Mouse (Mus musculus): Measurements from ENCODE around the gene Amigo1. TPM values are rescaled to one million over a fixed set of nuclear protein-coding genes. Genes with fewer than 3 reads are reported as not detected.

Amigo1 gene
- 6.2 and 8.3 TPM in 2 replicates for polyA plus RNA-seq (2012; rRNA removed)

DNA sequence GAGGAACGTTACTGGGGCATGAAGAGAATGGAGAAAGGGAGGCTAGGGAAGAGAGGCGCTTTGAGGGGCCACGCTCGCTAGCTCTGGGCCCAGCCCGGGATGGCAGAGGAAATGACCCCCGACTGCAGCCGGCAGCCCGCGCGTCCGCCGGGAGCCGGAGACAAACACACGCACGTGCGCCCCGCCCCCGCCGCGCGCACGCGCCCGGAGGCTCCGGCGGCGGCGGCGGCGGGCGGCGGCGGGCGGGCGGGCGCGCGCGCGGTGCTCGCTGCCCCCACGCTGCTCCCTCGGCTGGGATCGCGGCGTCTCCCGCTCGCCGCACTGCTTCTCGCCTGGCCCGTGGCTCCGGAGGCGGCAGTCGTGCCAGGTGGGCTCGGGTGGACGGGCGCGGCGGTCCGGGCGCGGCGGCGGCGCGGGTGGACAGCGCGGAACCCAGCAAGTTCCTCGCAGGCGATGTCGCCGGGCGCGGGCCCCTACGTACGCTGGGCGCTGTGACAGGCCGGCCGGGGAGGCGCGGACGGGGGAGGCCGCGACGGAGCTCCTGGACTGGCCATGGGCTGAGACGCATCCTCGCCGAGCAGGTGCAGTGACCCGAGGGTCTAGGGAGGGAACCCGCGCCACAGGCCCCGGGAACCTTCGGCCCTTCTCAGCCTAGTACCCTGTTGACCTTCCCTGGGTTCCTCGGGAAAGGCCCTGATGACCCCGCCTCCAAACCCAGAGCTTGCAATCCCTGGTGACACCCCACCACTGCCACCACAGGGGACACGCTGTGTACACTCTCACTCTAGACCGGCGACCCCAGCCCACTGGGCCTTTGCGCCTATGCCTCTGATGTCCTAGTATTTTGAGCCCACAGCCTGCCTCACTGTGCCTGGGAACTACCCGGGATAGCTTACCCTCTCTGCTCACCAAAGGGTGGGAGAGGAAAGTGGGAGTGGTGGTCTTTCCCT lies at the start of gene Amigo1:
Gene Amigo1, plus strand, starts transcription at position 238 of the 950 bp plus-strand sequence.
- peak within 1 kb of the TSS; percentile 78 for H3K4me3 ChIP-seq (ENCODE audit: extremely low read depth, insufficient read depth, insufficient read length)
- H3K4me1 ChIP-seq (ENCODE audit: control insufficient read depth, insufficient read depth, insufficient read length) = peaks cover 7% of the 10 kb centered on the region
- TF ChIP-seq CTCF (IDR thresholded peaks at IDR 0.05; ENCODE audit: extremely low read depth, insufficient read depth, insufficient read length, insufficient replicate concordance) = no peak
- TF ChIP-seq POLR2A (IDR thresholded peaks at IDR 0.05; ENCODE audit: low read depth, low read length) = no peak
- peak in 1 of 2 experiments; percentile 33 for DNase-seq (ENCODE audit: low read depth in 1 of 2, low spot score in 2 of 2)
- WGBS = 3% methylated on average over 73 of the region's 100 CpGs
- peaks cover 5% of the 10 kb centered on the region for H3K27me3 ChIP-seq (ENCODE audit: control insufficient read depth, insufficient read depth, low read length)
- no peak within 1 kb of the TSS for H3K27ac ChIP-seq (ENCODE audit: insufficient read depth, low read length)
- no peaks in the 10 kb centered on the region for H3K36me3 ChIP-seq (ENCODE audit: control insufficient read depth, insufficient read depth, low read length)

DNA sequence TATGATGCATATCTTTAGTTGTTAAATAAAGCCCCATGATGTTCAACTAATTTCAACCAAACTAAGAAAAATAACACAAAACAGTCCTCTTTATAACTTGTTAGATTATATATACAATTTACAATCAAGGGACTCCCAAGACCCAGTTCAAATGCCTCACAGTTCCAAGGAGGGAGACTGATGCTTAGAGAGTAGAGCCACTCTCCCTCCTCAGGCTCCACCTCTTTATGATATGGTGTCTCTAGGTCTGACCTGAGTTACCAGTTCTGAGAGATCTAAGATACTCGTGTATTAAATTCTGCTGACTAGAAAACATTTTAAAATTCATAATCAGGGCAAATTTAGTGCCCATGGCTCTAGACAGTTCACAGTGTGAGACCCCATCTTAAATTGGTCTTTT lies 47.0 kb upstream of the Amigo1 start:
- WGBS = 73% methylated on average over 1 of the region's 1 CpGs
- Histone ChIP-seq H3K4me1 (ENCODE audit: control insufficient read depth, insufficient read depth, insufficient read length) (peaks cover 4% of the 10 kb centered on the region; the same call in 1 of the 2 replicates), H3K27ac (ENCODE audit: insufficient read depth, low read length) (no peak overlapping the region), H3K36me3 (ENCODE audit: control insufficient read depth, insufficient read depth, low read length) (peaks cover 2% of the 10 kb centered on the region; the same call in 1 of the 2 replicates), H3K4me3 (ENCODE audit: extremely low read depth, insufficient read depth, insufficient read length) (no peak overlapping the region), H3K27me3 (ENCODE audit: control insufficient read depth, insufficient read depth, low read length) (no peaks in the 10 kb centered on the region)
- TF ChIP-seq CTCF (IDR thresholded peaks at IDR 0.05; ENCODE audit: extremely low read depth, insufficient read depth, insufficient read length, insufficient replicate concordance) (no peak), POLR2A (IDR thresholded peaks at IDR 0.05; ENCODE audit: low read depth, low read length) (no peak)
- DNase-seq (ENCODE audit: low read depth in 1 of 2, low spot score in 2 of 2) = no peak

DNA sequence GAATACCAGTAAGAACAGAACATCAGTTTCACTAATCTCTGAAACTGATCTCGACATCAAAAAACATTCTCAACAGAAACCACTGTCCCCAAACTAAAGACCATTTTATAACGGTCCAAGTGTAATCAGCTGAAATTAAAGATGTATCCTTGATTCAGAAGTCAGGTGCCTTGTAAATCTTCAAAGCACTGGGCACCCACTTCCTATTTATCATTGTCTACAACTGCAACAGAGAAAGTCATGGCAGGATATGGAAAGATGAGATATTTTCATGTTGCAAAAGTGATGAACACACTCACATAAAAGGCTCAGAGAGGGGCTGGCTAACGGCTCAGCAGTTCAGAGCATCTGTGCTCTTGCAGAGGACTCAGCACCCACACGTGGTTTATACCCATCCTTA lies 45.3 kb upstream of the Amigo1 start:
- Histone ChIP-seq H3K36me3 (ENCODE audit: control insufficient read depth, insufficient read depth, low read length) (peaks cover 2% of the 10 kb centered on the region; the same call in 1 of the 2 replicates), H3K4me3 (ENCODE audit: extremely low read depth, insufficient read depth, insufficient read length) (no peak overlapping the region), H3K27ac (ENCODE audit: insufficient read depth, low read length) (no peak overlapping the region), H3K4me1 (ENCODE audit: control insufficient read depth, insufficient read depth, insufficient read length) (peaks cover 2% of the 10 kb centered on the region), H3K27me3 (ENCODE audit: control insufficient read depth, insufficient read depth, low read length) (no peaks in the 10 kb centered on the region)
- 61% methylated on average over 4 of the region's 4 CpGs for WGBS
- no peak for TF ChIP-seq CTCF (IDR thresholded peaks at IDR 0.05; ENCODE audit: extremely low read depth, insufficient read depth, insufficient read length, insufficient replicate concordance)
- no peak for TF ChIP-seq POLR2A (IDR thresholded peaks at IDR 0.05; ENCODE audit: low read depth, low read length)
- no peak for DNase-seq (ENCODE audit: low read depth in 1 of 2, low spot score in 2 of 2)

DNA sequence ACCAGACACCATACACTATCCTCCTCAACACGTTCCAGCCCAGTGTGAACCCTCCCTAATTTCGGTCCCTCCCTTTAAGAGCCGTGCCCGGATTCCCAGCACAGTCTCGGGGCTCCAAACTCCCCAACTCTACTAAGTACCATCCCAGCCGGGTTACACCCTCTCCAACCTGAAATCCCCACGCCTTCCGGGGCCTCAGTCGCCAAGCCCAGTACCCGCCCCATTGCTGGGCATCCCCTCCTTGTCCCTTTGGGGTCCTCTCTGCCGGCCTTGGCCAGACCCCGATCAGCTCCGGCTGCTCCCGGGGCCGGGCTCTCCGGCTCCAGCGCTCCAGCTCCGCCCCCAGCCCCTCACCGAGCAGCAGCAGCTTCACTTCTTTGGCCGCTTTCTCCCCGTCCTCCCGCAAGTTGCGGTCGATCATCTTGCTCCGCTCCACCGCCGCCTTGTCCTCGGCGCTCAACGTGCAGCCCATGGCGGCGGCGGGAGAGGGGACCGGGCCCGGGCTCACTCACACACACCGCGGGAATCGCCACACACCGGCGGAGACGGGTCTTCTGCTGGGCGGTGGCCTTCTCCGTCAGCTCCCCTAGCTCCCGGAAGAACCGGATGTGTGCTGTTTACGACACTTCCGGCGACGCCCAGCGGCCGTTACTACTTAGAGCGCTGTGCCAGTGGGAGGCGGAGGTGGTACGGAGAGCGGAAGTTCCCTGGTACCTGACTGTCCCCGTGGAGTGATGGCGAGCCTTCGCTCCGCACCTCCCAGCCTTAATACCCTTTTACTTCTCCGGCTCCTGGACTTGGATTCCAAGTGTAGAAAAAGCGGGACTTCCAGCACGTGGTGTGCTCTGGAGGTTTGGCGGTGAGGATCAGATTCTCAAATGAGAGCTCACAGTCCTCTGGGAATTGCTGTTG lies 40.3 kb upstream of the Amigo1 start, which contains the start of gene Gnai3:
Gene Gnai3, minus strand, starts transcription at position 613 of the 912 bp plus-strand sequence.
- H3K36me3 ChIP-seq (ENCODE audit: control insufficient read depth, insufficient read depth, low read length) = no peaks in the 10 kb centered on the region
- under 1% methylated on average over 63 of the region's 63 CpGs for WGBS
- peak within 1 kb of the TSS; percentile 97 for H3K4me3 ChIP-seq (ENCODE audit: extremely low read depth, insufficient read depth, insufficient read length)
- no peaks in the 10 kb centered on the region; the same call in 1 of the 2 replicates for H3K4me1 ChIP-seq (ENCODE audit: control insufficient read depth, insufficient read depth, insufficient read length)
- peak within 1 kb of the TSS; percentile 91 for H3K27ac ChIP-seq (ENCODE audit: insufficient read depth, low read length)
- TF ChIP-seq POLR2A (IDR thresholded peaks at IDR 0.05; ENCODE audit: low read depth, low read length) = peak; percentile 90
- no peak for TF ChIP-seq CTCF (IDR thresholded peaks at IDR 0.05; ENCODE audit: extremely low read depth, insufficient read depth, insufficient read length, insufficient replicate concordance)
- peak; percentile 84 to 90 for DNase-seq (ENCODE audit: low read depth in 1 of 2, low spot score in 2 of 2)
- no peaks in the 10 kb centered on the region for H3K27me3 ChIP-seq (ENCODE audit: control insufficient read depth, insufficient read depth, low read length)

DNA sequence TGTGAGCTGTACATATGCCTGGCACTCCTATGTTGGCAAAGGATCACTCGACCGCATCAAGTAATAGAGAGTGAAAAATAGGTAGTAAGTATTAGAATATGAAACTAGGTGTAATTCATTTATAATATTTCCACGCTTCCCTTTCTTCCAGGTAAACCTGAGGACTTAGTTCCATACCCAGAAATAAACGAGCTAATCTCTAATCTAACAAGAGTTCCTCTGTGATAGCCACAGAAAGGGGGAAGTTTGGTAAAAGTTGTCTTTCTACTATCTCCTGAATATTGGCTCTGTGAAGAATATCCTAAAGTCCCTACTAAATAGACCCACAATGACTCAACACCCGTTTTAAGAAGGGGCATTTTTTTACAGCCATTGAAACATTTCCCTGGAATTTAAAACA lies 39.5 kb upstream of the Amigo1 start:
- no peak for TF ChIP-seq CTCF (IDR thresholded peaks at IDR 0.05; ENCODE audit: extremely low read depth, insufficient read depth, insufficient read length, insufficient replicate concordance)
- no peak for TF ChIP-seq POLR2A (IDR thresholded peaks at IDR 0.05; ENCODE audit: low read depth, low read length)
- Histone ChIP-seq H3K36me3 (ENCODE audit: control insufficient read depth, insufficient read depth, low read length) (no peaks in the 10 kb centered on the region), H3K4me3 (ENCODE audit: extremely low read depth, insufficient read depth, insufficient read length) (peak overlapping the region; percentile 97; the same call in 1 of the 2 replicates), H3K27me3 (ENCODE audit: control insufficient read depth, insufficient read depth, low read length) (no peaks in the 10 kb centered on the region), H3K4me1 (ENCODE audit: control insufficient read depth, insufficient read depth, insufficient read length) (no peaks in the 10 kb centered on the region; the same call in 1 of the 2 replicates), H3K27ac (ENCODE audit: insufficient read depth, low read length) (no peak overlapping the region)
- DNase-seq (ENCODE audit: low read depth in 1 of 2, low spot score in 2 of 2) = no peak
- 37% methylated on average over 5 of the region's 5 CpGs for WGBS
